Mouse (Mus musculus) cerebellum, postnatal 25 days (tissue): ENCODE results near the gene Vav2.

Experiments used
- DNase-seq, 2 experiments: peaks; one replicate each; pipeline ENCODE4 v3.0.0; 2021; ENCODE audit warnings: mixed read lengths in 2 of 2

The Vav2 gene

GRCm38 (mm10) chr2:27361786-27362185, 65.0 kb downstream of the Vav2 start:
- DNase-seq = no peak

DNA sequence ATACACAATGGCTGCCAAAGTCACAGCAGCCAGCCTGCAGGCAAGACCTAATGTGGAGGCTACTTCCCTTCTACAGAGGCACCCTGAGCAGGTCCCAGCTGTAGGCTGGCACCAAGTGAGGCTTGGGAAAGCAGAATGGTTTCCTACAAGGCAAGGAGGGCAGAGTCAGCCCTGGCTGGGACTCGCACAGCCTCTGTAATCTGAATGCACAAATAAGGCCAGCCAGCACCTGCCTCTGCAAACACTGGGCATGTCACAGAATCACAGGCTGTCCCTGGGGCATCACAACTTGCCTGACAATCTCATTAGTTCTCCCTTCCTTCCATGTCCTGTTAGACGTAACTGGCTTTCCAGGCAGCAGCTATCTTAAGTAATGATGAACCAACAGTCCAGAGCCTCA, 68.4 kb downstream of the Vav2 start:
- no peak for DNase-seq

GRCm38 (mm10) chr2:27355684-27356083, 71.1 kb downstream of the Vav2 start:
- no peak for DNase-seq

DNA sequence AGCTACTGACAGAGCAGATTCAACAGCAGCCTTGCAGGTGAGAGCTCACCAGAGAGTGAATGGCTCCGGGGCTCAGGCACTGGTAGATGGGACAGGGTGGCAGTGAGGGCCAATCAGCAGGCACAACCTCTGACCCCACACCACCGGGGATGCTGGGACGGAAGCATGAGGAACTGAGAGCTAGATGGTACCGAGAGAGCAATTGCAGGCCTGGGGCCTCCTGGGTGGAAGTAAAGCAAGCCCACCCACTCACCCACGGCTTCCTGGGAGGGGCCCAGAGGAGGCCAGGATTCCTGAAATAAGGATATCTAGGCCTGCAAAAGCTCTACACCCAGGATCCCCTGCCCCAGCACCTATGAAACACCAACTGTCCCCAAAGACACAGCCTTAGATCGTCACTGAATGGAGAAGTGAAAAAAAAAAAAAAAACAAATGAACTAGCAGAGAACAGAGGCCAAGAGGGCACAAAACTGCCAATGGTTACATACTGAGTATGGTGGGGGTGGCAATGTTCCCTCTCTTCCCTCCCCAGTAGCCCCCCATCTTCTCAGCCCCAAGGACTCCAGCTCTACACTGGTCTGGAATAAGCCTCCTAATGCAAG, 72.1 kb downstream of the Vav2 start:
- DNase-seq = no peak

- DNase-seq = peak in 1 of 2 experiments; percentile 23
Measured at GRCm38 (mm10) chr2:27352720-27353119, 74.1 kb downstream of the Vav2 start.

DNA sequence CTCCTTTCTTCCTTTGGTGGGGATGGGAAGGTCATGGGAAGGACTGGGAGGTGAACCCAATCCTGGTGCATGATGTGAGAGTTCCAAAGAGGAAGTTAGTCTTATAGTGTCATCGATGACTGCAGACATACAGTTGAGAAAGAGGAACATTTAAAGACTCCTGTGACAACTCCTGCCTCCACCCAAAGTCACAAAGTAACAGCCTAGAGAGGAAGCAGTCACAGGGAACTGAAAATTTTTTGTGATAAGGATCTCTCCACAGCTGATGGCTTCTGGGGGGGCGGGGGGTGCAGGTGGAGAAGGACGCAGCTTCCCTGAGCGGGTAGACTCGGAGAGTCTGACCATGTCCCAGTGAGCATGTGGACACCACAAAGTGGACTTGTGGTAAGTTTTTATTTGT, 76.5 kb downstream of the Vav2 start:
- no peak for DNase-seq

GRCm38 (mm10) chr2:27343984-27344453, 82.8 kb downstream of the Vav2 start:
- DNase-seq = no peak

GRCm38 (mm10) chr2:27340682-27341081, 86.2 kb downstream of the Vav2 start:
- DNase-seq = no peak

DNA sequence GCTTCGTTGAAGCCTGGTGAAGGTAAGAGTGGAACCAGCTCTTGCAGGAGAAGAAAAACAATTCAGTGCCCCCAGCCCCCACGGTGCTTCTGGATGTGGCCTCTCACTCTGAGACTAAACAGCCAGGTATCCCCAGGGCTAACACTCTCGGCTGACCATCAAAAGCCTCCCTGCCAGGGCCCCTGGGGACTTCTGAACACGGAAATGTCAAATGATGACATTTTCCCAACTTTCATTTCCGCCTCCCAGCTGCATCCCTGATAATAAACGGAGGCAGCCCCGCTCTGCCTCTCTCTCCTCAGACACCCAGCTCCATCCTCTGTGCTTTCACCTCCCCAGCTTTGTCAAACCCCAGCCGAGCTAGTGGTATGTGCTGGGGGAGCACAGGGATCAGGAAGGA, 87.8 kb downstream of the Vav2 start:
- no peak for DNase-seq

- DNase-seq = no peak
Measured at GRCm38 (mm10) chr2:27337261-27337660, 89.6 kb downstream of the Vav2 start.

DNA sequence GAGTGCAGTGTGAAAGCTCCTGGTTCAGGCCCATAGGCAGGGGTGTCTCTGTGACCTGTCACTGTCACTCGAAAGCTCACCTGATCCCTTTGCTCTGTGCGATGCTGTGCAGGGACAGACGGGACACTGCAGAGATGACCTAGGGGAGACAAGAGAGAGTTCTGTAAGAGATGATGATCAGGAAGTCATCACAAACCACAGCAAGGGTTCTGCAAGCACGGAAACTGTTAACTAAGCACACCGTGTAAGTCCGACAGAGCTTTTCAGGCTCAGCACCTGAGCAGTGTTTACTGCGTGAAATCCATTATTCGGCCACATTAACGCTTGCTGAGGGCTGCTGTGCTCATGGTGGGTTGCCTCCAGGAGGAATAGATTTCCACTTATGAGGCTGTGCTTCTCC, 90.2 kb downstream of the Vav2 start:
- no peak for DNase-seq

DNA sequence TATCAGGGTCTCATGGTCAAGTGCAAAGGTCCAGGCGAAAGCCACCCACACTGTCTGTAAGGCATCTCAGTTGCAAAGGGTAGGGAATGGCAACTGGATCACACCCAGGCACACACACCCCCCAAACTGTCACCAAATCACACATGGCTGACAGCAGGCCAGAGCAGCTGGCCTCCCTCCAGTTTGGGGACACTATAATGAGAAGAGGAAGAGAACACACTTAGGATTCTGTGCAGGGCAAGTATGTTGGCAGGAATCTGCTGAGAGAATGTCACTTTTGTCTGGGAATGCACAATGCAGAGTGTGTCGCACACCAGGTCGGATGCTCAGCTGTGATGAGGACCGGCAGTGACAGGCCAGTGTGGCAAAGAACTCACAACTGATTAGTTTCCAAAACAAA, 92.0 kb downstream of the Vav2 start:
- peak in 1 of 2 experiments; percentile 22 for DNase-seq

DNA sequence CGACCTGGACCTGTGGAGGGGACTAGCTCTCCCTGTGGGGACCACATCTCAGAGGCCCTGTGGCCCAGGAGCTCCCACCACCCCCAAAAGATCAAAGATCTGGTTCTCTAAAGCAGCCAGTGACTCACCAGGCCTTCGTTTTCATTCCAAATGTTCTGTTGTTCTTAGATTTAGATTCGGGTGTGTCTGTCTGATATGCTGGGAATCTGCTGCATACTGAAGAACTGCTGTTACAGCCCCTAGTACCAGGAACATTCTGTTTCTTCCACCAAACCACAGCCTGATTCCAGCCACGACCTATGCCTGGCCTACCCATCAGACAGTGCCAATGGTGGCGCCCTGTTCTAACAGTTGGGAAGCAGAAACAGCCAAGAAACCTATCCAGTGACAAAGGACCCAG, 95.3 kb downstream of the Vav2 start:
- DNase-seq = no peak

- peak; percentile 70 to 78 for DNase-seq
Measured at GRCm38 (mm10) chr2:27330446-27330845, 96.4 kb downstream of the Vav2 start.

GRCm38 (mm10) chr2:27329386-27330060, 97.3 kb downstream of the Vav2 start:
- DNase-seq = no peak

DNA sequence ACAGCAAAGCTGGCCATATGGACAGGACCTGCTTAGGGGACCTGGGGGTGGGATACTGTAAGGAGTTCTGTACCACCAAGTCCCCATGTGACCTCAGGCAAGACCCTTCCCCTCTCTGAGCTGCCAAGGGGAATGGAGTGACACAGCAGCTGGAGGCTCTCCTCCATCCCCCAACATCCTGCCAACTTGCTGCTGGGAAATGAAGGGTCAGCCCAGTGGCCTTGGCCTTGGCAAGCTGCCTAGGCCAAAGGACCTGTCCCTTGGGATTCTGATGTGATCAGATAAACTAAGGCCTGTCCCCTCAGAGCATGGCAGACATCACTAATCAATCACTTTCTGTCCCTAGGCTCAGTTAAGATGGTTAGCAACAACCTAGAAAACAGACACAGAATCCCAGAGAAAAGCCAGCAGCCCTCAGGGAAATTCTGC, 98.2 kb downstream of the Vav2 start:
- DNase-seq = no peak

- no peak for DNase-seq
Measured at GRCm38 (mm10) chr2:27327886-27328285, 98.9 kb downstream of the Vav2 start.

DNA sequence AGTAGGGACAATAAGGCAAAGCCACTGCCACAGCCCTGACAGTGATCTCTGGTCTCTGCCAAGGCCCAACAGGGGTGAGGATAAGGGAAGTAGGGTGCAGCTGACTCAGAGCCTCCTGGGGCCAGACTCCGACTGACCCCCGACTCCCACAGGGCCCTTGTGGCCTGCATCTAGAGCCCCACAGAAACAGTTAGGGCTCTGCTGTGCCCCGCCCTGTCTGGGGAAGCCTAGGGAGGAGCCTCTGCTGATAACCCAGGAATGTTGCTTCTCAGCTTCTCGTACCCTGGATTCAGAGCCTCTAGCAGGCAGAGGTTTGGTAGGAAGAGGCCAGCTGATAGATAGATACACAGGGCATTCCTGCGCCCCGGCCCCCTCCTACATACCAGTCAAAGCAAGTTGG, 99.8 kb downstream of the Vav2 start:
- DNase-seq = no peak

- no peak for DNase-seq
Measured at GRCm38 (mm10) chr2:27326357-27326756, 100.5 kb downstream of the Vav2 start.

- no peak for DNase-seq
Measured at GRCm38 (mm10) chr2:27324690-27325089, 102.1 kb downstream of the Vav2 start.

GRCm38 (mm10) chr2:27321431-27321875, 105.4 kb downstream of the Vav2 start:
- no peak for DNase-seq

DNA sequence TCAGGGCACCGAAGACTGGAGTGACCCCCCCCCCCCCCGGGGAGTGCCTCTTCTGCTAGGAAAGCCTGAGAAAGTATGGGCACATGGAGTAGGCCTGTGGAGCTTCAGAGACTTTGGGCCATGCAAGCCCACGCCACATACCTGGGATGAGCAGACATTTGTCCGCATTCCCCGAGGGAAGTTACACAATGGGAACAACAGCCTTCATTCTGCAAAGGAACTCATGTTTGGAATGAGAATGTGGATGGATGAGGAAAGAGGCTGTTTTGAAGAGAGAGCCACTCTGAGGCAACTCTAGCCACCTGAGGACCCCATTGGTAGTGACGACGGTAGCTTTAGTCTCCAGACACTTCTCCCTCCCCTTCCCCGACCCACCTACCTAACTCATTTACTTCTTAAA, 106.0 kb downstream of the Vav2 start:
- no peak for DNase-seq

DNA sequence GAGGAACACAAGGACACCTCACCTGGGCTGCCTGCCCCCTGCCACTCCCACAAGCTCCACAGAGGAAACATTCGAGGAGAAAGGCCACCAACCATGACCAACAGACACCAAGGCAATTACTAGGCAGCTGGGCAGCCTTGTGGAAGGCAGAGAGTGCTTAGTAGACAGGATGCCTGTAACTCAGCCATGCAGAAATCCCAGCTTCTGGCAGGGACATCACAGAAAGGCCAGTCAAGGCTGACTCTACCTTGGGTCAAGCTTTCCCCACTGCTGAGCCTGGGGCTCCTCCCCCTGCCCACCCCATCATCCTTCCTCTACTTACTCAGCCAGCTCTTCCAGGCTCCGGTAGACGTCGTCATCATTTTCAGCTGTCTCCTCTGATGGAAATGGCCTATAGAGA, 108.2 kb downstream of the Vav2 start:
- DNase-seq = no peak

DNA sequence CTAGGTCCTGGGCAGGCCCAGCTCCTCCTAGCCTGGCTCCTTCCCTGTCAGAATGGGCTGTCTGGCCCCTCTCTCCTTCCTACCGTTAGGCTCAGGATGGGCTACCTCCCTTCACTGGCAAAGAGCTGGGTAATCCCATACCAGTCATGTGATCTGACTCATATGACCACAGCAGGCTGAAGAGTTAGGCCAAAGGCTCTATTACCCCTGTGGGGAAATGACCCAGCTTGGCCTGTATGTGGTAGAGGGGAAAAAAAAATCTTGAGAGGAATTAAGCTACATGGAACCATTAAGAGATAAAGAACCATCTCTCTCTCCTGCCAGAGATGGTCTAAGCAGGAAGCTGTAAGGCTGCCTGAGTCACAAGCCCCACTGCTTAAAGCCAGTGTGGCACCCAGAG, 108.6 kb downstream of the Vav2 start:
- DNase-seq = no peak

DNA sequence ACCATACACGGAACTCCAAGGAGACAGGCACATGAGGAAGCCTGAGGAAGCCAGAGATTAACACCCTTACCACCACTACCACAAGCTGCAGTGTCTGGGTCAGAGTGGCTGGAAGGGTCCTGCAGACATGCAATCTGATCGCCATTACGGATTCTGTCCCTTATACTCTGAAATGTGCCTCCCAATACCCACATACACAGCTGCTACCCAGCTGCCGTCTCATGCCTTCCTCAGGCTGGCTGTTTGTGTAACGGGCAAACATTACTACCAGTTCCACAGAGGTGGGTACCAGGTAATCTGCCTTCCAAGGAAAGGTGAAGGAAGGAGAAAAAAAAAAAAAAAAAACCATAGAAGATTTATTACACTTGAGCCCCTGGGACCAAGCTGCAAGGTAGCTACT, 110.7 kb downstream of the Vav2 start:
- DNase-seq = no peak
